Mouse (Mus musculus): ENCODE measurements at regions not wholly inside any gene's neighbourhood (a gene's known extent, or its start where the extent isn't known, plus 50 kb on each side); places are given as distances from the start of the nearest gene placed in this dataset.

GRCm38 (mm10) chr15:97499821-97500385, 205.7 kb downstream of the Rpap3 start:
- no peak for DNase-seq

DNA sequence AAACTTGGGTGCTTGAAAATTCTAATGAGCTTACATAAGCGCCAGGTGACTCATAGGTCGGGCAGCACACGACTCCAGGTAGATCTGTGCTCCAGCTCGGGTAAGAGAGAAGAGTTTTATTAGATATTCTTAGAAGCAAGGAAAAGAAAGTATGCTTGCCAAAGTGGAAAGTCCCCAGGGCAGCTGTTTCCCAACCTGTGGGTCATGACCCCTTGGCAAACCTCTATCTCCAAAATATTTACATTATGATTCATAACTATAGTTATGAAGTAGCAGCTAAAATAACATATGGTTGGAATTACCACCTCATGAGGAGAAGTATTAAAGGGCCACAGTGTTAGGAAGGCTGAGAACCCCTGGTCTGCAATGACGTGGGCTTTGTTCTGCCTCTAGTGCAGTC, 206.4 kb downstream of the Rpap3 start:
- DNase-seq, result no peak

DNA sequence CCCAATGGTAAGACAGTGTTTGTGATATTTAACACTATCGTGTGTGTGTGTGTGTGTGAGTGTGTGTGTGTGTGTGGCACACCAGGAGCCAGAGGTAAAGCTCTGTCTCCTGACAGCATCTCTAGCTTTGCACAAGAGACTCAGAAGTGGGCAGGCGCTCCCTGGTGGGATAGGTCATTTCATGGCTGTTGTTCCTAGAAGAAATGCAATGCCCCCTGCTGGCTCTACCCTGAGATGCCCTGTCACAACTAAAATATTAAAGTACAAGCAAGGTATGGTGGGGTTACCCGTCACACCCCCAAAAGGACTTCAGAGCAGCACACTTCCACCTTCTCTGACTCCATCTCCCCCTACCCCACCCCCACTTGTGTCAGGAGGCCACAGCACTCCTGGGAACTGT, 207.2 kb downstream of the Rpap3 start:
- no peak for DNase-seq

GRCm38 (mm10) chr15:97496026-97496425, 209.6 kb downstream of the Rpap3 start:
- no peak for DNase-seq

DNA sequence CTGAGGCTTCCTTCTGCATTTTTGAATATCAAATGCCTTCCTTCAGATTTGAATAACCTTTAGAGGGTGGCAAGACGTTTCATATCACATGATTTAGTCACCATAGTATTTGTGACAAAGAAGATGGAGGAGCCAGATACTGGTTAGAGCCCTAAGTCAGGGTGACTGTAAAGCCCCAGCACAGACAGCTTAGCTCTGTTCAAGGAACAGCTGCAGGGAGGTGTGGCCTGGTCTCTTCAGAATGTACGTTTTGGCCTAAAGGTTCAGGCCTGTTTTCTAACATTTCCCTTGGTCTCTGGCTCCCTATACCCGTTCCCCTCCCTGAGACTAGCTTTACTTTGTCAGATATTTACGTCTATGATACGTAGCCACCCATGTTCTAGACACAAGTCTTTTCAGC, 212.3 kb downstream of the Rpap3 start:
- no peak for DNase-seq

DNA sequence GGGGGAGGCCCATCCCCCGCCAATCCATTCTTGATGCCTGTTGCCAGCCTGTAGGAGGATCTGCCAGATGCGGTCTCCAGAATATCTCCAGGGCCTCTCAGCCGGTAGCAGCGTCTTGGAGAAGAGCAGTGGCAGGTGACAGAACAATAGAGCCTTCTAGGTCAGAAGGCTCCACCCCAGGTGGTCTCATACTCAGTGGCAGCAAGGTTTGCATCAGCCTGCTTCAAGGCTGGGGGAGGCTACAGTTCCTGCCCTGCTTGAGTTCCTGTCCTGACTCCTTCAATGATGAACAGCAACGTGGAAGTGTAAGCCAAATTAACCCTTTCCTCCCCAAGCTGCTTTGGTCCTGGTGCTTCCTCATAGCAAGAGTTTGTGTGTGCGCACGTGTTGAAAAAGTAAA, 213.8 kb downstream of the Rpap3 start:
- no peak for DNase-seq

- no peak for DNase-seq
Measured at GRCm38 (mm10) chr15:97487425-97487824, 218.2 kb downstream of the Rpap3 start.

DNA sequence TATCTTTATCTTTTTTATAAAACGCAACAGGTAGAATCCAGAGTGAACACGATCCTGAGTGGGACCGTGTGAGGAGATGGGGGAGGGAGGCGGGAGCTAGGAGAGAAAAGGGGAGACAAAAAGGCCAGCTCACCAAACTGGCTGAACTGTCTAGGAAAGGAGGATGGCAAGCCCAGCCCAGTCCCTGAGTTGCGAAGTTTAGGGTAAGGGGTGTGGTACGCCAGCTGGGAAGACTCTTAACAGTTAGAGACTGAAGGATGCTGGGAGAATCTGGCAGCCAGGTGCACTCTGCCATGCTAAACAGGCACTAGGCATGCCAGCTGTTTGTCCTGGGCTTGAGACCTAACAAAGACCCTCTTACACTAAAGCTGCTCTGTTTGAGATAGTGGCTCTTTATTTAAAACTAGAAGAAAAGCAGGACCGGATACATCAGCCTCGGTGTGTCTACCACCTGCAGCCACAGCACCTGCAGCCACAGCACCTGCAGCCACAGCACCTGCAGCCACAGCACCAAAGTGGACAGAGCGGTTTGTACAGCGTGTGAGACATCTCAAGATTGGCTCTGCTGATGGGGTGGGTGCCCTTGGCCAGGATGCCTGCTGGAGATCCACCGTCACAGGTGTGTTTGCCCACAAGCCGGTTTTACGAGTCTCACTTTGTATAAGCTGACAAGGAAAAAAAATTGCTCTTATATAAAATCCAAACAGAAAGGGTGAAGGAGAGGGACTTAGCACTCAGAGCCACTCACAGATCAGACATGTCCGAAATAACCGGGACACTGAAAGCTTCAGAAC, 225.1 kb upstream of the Amigo2 start:
- no peak for DNase-seq

- no peak for DNase-seq
Measured at GRCm38 (mm10) chr15:97471476-97471875, 224.4 kb upstream of the Amigo2 start.

DNA sequence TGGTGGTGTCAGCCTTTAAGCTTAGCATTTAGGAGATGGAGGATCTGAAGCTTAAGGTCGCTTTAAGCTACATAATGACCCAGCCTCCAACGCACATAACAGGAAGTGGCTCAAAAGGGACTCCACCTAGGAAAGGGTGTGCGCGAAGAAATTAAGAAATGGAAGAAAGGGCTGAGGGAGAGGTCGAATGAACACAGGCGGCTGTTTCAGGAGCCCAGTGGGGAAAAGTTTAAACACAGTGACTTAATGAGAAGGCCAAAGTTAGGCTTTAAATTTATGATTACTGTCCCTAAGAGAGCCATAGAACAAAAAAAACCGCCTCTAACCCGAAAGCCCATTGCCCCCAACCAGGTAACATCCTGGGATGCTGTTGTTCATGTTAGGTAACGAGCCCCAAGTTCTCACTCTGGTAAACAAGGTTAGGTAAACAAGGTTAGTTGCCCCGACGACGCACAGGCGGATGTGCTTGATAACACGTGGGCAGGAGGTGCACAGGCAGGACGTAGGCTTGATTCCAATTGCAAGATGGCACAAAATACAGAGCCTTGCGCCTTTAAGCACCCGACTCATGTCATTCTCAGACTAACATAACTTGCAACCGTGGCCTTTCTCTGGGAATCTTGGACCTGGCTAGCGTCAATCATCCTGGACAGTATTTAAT, 222.7 kb upstream of the Amigo2 start:
- no peak for DNase-seq

DNA sequence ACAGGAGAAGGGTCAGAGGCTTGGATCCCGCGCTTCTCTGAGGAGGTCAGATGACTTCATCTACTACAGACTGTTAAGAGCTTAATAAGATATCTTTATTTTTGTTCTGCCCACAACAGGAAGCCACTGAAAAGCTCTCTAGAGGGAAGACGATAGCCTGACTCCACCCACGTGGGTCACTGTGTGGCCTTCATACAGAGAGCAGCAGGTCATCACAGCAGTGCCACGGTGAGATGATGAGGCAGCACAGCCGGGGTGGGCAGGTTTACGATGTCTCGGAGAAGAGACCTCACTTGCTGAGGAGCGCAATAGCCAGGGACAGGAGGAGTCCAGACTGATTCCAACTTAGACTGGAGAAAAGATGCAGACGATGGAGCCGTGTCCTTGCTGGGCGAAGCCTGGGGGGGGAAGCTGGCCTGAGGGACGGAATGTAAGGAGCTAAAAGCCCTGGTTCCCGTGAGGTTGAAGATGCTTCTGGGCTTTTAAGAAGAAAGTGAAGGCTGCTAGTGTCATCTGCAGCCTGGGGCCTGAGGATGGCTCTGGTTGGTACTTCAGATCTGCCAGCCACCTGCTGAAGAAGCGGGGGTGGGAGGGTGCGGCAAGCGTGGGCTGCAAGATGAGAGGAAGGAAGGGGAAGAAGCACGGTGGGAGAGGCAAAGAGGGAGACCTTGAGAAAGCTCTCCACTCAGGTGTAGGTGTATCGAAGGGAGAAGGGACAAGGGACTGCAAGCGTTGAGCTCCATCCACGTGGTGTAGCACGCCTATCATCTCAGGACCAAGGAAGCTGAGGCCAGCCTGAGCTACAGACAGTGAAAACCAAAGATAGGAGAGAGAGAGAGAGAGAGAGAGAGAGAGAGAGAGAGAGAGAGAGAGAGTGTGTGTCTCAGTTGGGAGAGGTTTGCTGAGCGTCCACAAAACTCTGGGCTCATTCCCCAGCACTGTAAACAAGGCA, 221.9 kb upstream of the Amigo2 start:
- DNase-seq, result no peak

GRCm38 (mm10) chr15:97467781-97468485, 220.8 kb upstream of the Amigo2 start:
- no peak for DNase-seq

DNA sequence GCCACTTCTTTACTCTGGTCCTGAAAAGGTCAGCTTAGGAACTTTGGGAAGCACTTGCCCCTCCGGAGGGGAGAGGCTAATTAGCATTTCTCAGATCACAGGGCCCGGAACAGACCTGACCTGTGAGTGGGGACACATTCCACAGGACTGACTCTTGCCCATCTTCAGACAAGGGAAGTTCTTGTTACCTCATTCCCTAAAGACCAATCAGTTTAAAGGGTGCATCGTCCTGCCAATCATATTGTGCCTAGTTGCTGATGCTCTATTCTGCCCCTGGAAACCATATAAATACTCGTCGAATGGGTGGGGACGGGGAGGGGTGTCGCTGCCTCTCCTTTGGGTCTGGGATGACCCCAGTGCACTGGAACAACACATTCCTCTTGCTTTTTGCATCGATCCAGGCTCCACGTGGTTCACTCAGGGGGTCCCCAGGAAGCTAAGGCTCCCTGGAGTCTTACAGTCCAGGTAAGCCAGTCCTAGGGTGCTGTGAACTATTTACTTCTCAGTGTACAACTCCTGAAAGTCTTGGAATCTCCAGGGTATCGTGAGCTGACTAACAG, 219.9 kb upstream of the Amigo2 start:
- DNase-seq, result no peak

DNA sequence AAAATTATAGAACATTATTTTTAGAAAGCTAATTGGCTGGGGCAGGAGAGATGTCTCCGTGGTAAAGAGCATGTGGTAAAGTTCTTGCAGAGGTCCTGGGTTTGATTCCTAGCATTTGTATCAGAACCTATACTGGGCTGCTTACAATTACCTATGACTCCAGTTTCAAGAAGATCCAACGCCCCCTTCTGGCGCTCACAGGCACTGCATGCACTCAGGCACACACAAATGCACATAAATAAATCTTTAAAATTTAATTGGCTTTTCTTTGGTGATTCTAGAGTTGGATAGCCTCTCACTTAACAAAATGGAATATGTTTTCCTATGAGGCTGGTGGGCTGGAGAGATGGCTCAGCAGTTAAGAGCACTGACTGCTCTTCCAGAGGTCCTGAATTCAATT, 219.0 kb upstream of the Amigo2 start:
- DNase-seq, result no peak

DNA sequence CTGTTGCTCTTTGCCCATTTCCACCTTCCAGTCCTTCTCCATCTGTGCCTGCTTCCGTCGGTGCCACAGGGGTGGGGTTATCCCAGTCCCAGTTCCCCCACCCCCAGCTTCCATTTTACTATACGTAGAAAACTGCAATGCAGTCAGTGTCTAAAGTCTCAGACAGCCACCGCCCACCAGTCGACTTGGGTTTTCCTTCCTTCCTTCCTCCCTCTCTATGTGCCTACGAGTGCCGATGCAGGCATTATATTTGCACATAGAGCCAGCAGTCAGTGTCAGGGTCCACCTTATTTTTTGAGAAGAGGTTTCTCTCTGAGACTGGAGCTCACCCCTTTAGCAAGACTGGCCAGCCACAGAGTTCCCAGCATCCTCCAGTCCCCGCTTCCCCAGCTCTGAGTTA, 218.3 kb upstream of the Amigo2 start:
- no peak for DNase-seq

- no peak for DNase-seq
Measured at GRCm38 (mm10) chr15:97464737-97465136, 217.7 kb upstream of the Amigo2 start.

DNA sequence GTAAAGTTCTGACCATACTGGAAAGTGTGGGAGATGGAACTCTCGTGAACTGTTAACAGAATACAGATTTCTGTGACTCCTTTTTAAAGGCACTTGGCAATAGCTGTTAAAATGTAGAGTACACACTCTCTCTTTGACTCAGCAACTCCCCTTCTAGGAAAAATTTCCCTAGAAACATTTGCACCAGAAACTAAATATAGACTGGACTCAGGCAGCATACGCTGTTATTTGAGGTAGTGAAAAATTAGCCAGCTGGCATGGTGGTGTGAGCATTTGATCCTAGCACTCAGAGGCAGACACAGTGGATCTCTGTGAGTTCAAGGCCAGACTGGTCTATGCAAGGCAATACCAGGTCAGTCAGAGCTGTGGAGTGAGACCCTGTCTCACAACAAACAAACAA, 215.5 kb upstream of the Amigo2 start:
- DNase-seq, result no peak

- no peak for DNase-seq
Measured at GRCm38 (mm10) chr15:97462006-97462405, 214.9 kb upstream of the Amigo2 start.

GRCm38 (mm10) chr15:97461060-97461459, 214.0 kb upstream of the Amigo2 start:
- DNase-seq, result no peak

DNA sequence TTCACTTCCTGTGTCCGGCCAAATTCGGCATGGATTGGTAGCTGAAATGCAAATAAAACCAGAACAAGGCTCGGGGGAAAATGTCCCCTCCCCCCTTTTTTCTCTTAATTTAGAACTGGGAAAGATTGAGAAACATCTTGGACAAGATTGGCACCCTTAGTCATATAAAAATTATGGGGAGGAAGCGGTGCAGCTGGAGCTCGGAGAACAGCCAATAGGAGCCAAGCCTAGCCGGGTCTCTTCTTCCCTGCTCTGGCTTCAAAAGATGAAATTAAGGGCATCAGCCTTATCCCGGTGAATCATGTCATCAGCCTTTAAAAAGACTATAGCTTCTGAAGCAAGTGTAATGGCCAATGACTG, 213.3 kb upstream of the Amigo2 start:
- DNase-seq, result no peak

DNA sequence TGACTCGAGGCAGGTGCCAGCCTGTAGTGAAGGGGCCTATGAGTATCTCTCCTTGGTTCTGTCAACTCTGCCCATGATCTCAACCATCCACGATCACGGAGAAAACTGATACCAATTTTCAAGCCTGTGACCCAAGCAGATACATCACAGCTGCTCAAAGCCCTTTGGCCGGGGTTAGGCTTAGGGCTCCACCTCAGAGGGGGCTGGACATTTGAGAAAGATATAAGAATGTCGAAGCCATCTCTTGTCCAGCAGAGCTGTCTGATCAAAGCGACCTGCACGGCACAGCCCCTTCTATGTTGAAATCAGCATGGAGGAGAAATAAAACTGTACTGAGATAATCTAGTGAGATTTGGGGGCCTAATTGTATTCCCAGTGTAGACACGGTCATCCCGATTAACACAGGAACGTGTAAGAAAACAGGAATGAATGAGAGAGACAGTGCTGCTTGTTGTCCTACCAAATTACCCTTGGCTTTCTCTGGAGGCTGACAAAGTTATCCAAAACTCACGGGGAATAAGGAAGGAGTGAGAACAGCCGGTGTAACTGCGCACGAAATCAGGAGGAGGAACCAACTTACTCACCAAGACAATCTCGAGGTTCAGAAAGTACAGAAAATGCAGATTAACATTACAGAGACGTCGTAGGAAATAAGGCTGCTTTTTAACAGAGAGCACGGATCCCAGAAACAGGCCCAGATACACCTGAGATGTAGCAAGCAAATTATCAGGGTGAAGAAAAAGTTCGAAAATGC, 212.7 kb upstream of the Amigo2 start:
- no peak for DNase-seq
